Mouse (Mus musculus): ENCODE data around the gene Acsf3. TPM values are rescaled to one million over a fixed set of nuclear protein-coding genes. Genes with fewer than 3 reads are reported as not detected.

Acsf3 gene
- polyA plus RNA-seq, 2 experiments, result 5.4 to 5.7 TPM

GRCm38 (mm10) chr8:122855123-122855522, 79.8 kb downstream of the Acsf3 start:
- H3K4me3 ChIP-seq (ENCODE audit: insufficient read depth in 1 of 2, low read depth in 2 of 2, low read length in 2 of 2), result no peak overlapping the region
- no peaks in the 10 kb centered on the region for H3K4me1 ChIP-seq (replicated peaks; ENCODE audit: control insufficient read depth in 2 of 2, insufficient read depth in 2 of 2, low read length in 1 of 2)
- ATAC-seq (ENCODE audit: insufficient read depth) (no peak), DNase-seq (ENCODE audit: low read depth in 3 of 3, low spot score in 3 of 3) (no peak)
- no peak overlapping the region for H3K9ac ChIP-seq (replicated peaks)
- no peak overlapping the region for H3K4me2 ChIP-seq (ENCODE audit: low read depth)
- no peaks in the 10 kb centered on the region for H3K36me3 ChIP-seq (replicated peaks; ENCODE audit: control insufficient read depth, insufficient read depth, low read depth)
- WGBS (ENCODE audit: insufficient replicate concordance), result 56% methylated on average over 4 of the region's 4 CpGs
- TF ChIP-seq EP300 (IDR thresholded peaks at IDR 0.05; ENCODE audit: low read depth), result no peak
- no peak for TF ChIP-seq CTCF (IDR thresholded peaks at IDR 0.05; ENCODE audit: low read depth)
- H3K27ac ChIP-seq, result no peak overlapping the region
- H3K27me3 ChIP-seq (ENCODE audit: control insufficient read depth, insufficient read depth, low read length), result no peaks in the 10 kb centered on the region
- no peaks in the 10 kb centered on the region for H3K9me3 ChIP-seq (ENCODE audit: control insufficient read depth, low read length)

- Histone ChIP-seq H3K4me1 (replicated peaks; ENCODE audit: control insufficient read depth in 2 of 2, insufficient read depth in 2 of 2, low read length in 1 of 2) (no peaks in the 10 kb centered on the region), H3K4me3 (ENCODE audit: insufficient read depth in 1 of 2, low read depth in 2 of 2, low read length in 2 of 2) (no peak overlapping the region), H3K27me3 (ENCODE audit: control insufficient read depth, insufficient read depth, low read length) (no peaks in the 10 kb centered on the region), H3K36me3 (replicated peaks; ENCODE audit: control insufficient read depth, insufficient read depth, low read depth) (no peaks in the 10 kb centered on the region), H3K9me3 (ENCODE audit: control insufficient read depth, low read length) (no peaks in the 10 kb centered on the region), H3K27ac (no peak overlapping the region), H3K4me2 (ENCODE audit: low read depth) (no peak overlapping the region), H3K9ac (replicated peaks) (no peak overlapping the region)
- 64% methylated on average over 8 of the region's 8 CpGs for WGBS (ENCODE audit: insufficient replicate concordance)
- no peak for ATAC-seq (ENCODE audit: insufficient read depth)
- no peak for DNase-seq (ENCODE audit: low read depth in 3 of 3, low spot score in 3 of 3)
- TF ChIP-seq CTCF (IDR thresholded peaks at IDR 0.05; ENCODE audit: low read depth), result no peak
These were observed 81.0 kb downstream of the Acsf3 start for GRCm38 (mm10) chr8:122856288-122856687.

- no peaks in the 10 kb centered on the region for H3K9me3 ChIP-seq (ENCODE audit: control insufficient read depth, low read length)
- whole genome bisulfite sequencing (ENCODE audit: insufficient replicate concordance), result 40% methylated on average over 13 of the region's 13 CpGs
- H3K4me3 ChIP-seq (ENCODE audit: insufficient read depth in 1 of 2, low read depth in 2 of 2, low read length in 2 of 2), result no peak overlapping the region
- H3K36me3 ChIP-seq (replicated peaks; ENCODE audit: control insufficient read depth, insufficient read depth, low read depth), result no peaks in the 10 kb centered on the region
- H3K9ac ChIP-seq (replicated peaks), result no peak overlapping the region
- no peak overlapping the region for H3K4me2 ChIP-seq (ENCODE audit: low read depth)
- no peak overlapping the region for H3K27ac ChIP-seq
- no peaks in the 10 kb centered on the region for H3K27me3 ChIP-seq (ENCODE audit: control insufficient read depth, insufficient read depth, low read length)
- ATAC-seq (ENCODE audit: insufficient read depth) (no peak), DNase-seq (ENCODE audit: low read depth in 3 of 3, low spot score in 3 of 3) (no peak)
- no peak for TF ChIP-seq EP300 (IDR thresholded peaks at IDR 0.05; ENCODE audit: low read depth)
- no peak for TF ChIP-seq CTCF (IDR thresholded peaks at IDR 0.05; ENCODE audit: low read depth)
- no peaks in the 10 kb centered on the region for H3K4me1 ChIP-seq (replicated peaks; ENCODE audit: control insufficient read depth in 2 of 2, insufficient read depth in 2 of 2, low read length in 1 of 2)
These were observed 84.6 kb downstream of the Acsf3 start for GRCm38 (mm10) chr8:122859843-122860242.

GRCm38 (mm10) chr8:122864719-122865129, 89.4 kb downstream of the Acsf3 start:
- Histone ChIP-seq H3K4me3 (ENCODE audit: insufficient read depth in 1 of 2, low read depth in 2 of 2, low read length in 2 of 2) (no peak overlapping the region), H3K4me2 (ENCODE audit: low read depth) (no peak overlapping the region)
- ATAC-seq (ENCODE audit: insufficient read depth), result no peak

GRCm38 (mm10) chr8:122865441-122865840, 90.2 kb downstream of the Acsf3 start:
- no peaks in the 10 kb centered on the region for H3K4me1 ChIP-seq (replicated peaks; ENCODE audit: control insufficient read depth in 2 of 2, insufficient read depth in 2 of 2, low read length in 1 of 2)
- H3K27me3 ChIP-seq (ENCODE audit: control insufficient read depth, insufficient read depth, low read length), result no peaks in the 10 kb centered on the region
- no peak for DNase-seq (ENCODE audit: low read depth in 3 of 3, low spot score in 3 of 3)
- H3K36me3 ChIP-seq (replicated peaks; ENCODE audit: control insufficient read depth, insufficient read depth, low read depth), result no peaks in the 10 kb centered on the region
- ATAC-seq (ENCODE audit: insufficient read depth), result no peak
- no peak overlapping the region for H3K27ac ChIP-seq
- H3K9me3 ChIP-seq (ENCODE audit: control insufficient read depth, low read length), result no peaks in the 10 kb centered on the region
- H3K9ac ChIP-seq (replicated peaks), result no peak overlapping the region
- H3K4me2 ChIP-seq (ENCODE audit: low read depth), result no peak overlapping the region
- TF ChIP-seq EP300 (IDR thresholded peaks at IDR 0.05; ENCODE audit: low read depth) (no peak), CTCF (IDR thresholded peaks at IDR 0.05; ENCODE audit: low read depth) (peak; percentile 62)
- H3K4me3 ChIP-seq (ENCODE audit: insufficient read depth in 1 of 2, low read depth in 2 of 2, low read length in 2 of 2), result no peak overlapping the region
- 47% methylated on average over 10 of the region's 10 CpGs for WGBS (ENCODE audit: insufficient replicate concordance)

More at GRCm38 (mm10) chr8:122864719-122865129, 89.4 kb downstream of the Acsf3 start:
- Histone ChIP-seq H3K27ac (no peak overlapping the region), H3K4me1 (replicated peaks; ENCODE audit: control insufficient read depth in 2 of 2, insufficient read depth in 2 of 2, low read length in 1 of 2) (no peaks in the 10 kb centered on the region), H3K9me3 (ENCODE audit: control insufficient read depth, low read length) (no peaks in the 10 kb centered on the region), H3K36me3 (replicated peaks; ENCODE audit: control insufficient read depth, insufficient read depth, low read depth) (no peaks in the 10 kb centered on the region), H3K9ac (replicated peaks) (no peak overlapping the region), H3K27me3 (ENCODE audit: control insufficient read depth, insufficient read depth, low read length) (no peaks in the 10 kb centered on the region)
- DNase-seq (ENCODE audit: low read depth in 3 of 3, low spot score in 3 of 3), result no peak
- TF ChIP-seq EP300 (IDR thresholded peaks at IDR 0.05; ENCODE audit: low read depth) (no peak), CTCF (IDR thresholded peaks at IDR 0.05; ENCODE audit: low read depth) (no peak)
- 46% methylated on average over 26 of the region's 26 CpGs for WGBS (ENCODE audit: insufficient replicate concordance)
